Mouse (Mus musculus) embryonic facial prominence, embryonic 11.5 days (tissue): ENCODE data around the gene Hfe. TPM values are rescaled to one million over a fixed set of nuclear protein-coding genes. Genes with fewer than 3 reads are reported as not detected.

ENCODE experiments used
- ATAC-seq: fragments of 200-750 bp; cut with Nextera tagmentation; replicated peaks from 2 replicates; pipeline ENCODE4 v1.8.0; 2017; ENCODE audit warnings: low read depth; ENCODE audit not compliant: insufficient number of reproducible peaks, low FRiP score, low TSS enrichment
- DNase-seq: peaks from one replicate; pipeline ENCODE4 v3.0.0-alpha.2; 2015; ENCODE audit warnings: low spot score
- H3K27ac ChIP-seq: fragments of 300-500 bp; sonication (generic); replicated peaks from 2 replicates; pipeline ENCODE4 v1.5.1; 2014; ENCODE audit warnings: mild to moderate bottlenecking, low read depth, low read length, control low read depth
- H3K27me3 ChIP-seq: fragments of 300-500 bp; sonication (generic); 2 replicates; pipeline ENCODE4 v1.6.1; 2014; ENCODE audit warnings: mild to moderate bottlenecking, low read length, moderate library complexity, mixed read lengths; ENCODE audit not compliant: control insufficient read depth, insufficient read depth
- H3K36me3 ChIP-seq: fragments of 300-500 bp; sonication (generic); replicated peaks from 2 replicates; pipeline ENCODE4 v1.6.1; 2014; ENCODE audit warnings: low read depth, mild to moderate bottlenecking, low read length, moderate library complexity, mixed read lengths; ENCODE audit not compliant: control insufficient read depth, insufficient read depth
- H3K4me1 ChIP-seq: fragments of 300-500 bp; sonication (generic); 2 replicates; pipeline ENCODE4 v1.6.1; 2014; ENCODE audit warnings: low read length, mixed read lengths; ENCODE audit not compliant: control insufficient read depth, insufficient read depth
- H3K4me2 ChIP-seq: fragments of 300-500 bp; sonication (generic); 2 replicates; pipeline ENCODE4 v1.6.1; 2014; ENCODE audit warnings: low read depth, mild to moderate bottlenecking, control low read depth, low read length, moderate library complexity
- H3K4me3 ChIP-seq: fragments of 300-500 bp; sonication (generic); 2 replicates; pipeline ENCODE4 v1.5.1; 2014; ENCODE audit warnings: low read depth, low read length, control low read depth
- H3K9ac ChIP-seq: fragments of 300-500 bp; sonication (generic); replicated peaks from 2 replicates; pipeline ENCODE4 v1.6.1; 2014; ENCODE audit warnings: mild to moderate bottlenecking, control low read depth, low read length
- H3K9me3 ChIP-seq: fragments of 300-500 bp; sonication (generic); replicated peaks from 2 replicates; pipeline ENCODE4 v1.6.1; 2016; ENCODE audit warnings: mild to moderate bottlenecking, low read length, inconsistent platforms, mixed read lengths; ENCODE audit not compliant: control insufficient read depth
- WGBS: fragments of 180-500 bp; shearing (Covaris S2); extraction: QIAGEN DNeasy Blood & Tissue Kit; methylation state at CpG from one replicate; pipeline ENCODE4 v1.1.7; 2014; 5-methylcytosine and 5-hydroxymethylcytosine counted together
- polyA plus RNA-seq: library from polyadenylated mRNA; unstranded; fragments of >200 nt; fragmentation: Nextera tagmentation; extraction: Ambion mirVana; gene quantifications from 2 replicates; pipeline ENCODE4 v1.2.1, GENCODE M21; 2014

Hfe gene
- polyA plus RNA-seq, result 4.3 and 4.6 TPM in 2 replicates

- Histone ChIP-seq H3K4me2 (peak within 1 kb of the TSS; percentile 58), H3K4me1 (no peaks in the 10 kb centered on the region; the same call in 1 of the 2 replicates), H3K9ac (peak within 1 kb of the TSS; percentile 57), H3K27me3 (no peaks in the 10 kb centered on the region), H3K36me3 (no peaks in the 10 kb centered on the region), H3K4me3 (peak within 1 kb of the TSS; percentile 28), H3K27ac (peak within 1 kb of the TSS; percentile 8; the same call in 1 of the 2 replicates), H3K9me3 (no peaks in the 10 kb centered on the region)
- 4% methylated on average over 17 of the region's 17 CpGs for WGBS
- DNase-seq (peak; percentile 62), ATAC-seq (no peak)
Measured at GRCm38 (mm10) chr13:23710374-23711089, at the start of gene Hfe. Hfe (minus strand) TSS chr13:23710854.

- H3K4me1 ChIP-seq, result no peaks in the 10 kb centered on the region
- ATAC-seq, result no peak
Measured at GRCm38 (mm10) chr13:23759916-23760239, 49.2 kb upstream of the Hfe start.

GRCm38 (mm10) chr13:23759251-23759771 is 48.7 kb upstream of the Hfe start:
- Histone ChIP-seq H3K9me3 (no peaks in the 10 kb centered on the region), H3K9ac (no peak overlapping the region), H3K27me3 (no peaks in the 10 kb centered on the region), H3K27ac (no peak overlapping the region), H3K4me2 (no peak overlapping the region), H3K36me3 (no peaks in the 10 kb centered on the region), H3K4me1 (no peaks in the 10 kb centered on the region), H3K4me3 (no peak overlapping the region)
- ATAC-seq (no peak), DNase-seq (no peak)
- 81% methylated on average over 3 of the region's 3 CpGs for WGBS

More at GRCm38 (mm10) chr13:23759916-23760239, 49.2 kb upstream of the Hfe start:
- H3K4me3 ChIP-seq, result no peak overlapping the region
- no peaks in the 10 kb centered on the region for H3K36me3 ChIP-seq
- peak overlapping the region; percentile 67 for H3K4me2 ChIP-seq
- 64% methylated on average over 1 of the region's 1 CpGs for WGBS
- peak overlapping the region; percentile 85; the same call in 1 of the 2 replicates for H3K27ac ChIP-seq
- no peaks in the 10 kb centered on the region for H3K9me3 ChIP-seq
- H3K27me3 ChIP-seq, result no peaks in the 10 kb centered on the region
- peak overlapping the region; percentile 64 for H3K9ac ChIP-seq
- DNase-seq, result no peak

- Histone ChIP-seq H3K4me2 (no peak overlapping the region), H3K4me3 (no peak overlapping the region), H3K9me3 (no peaks in the 10 kb centered on the region), H3K27ac (peak overlapping the region; percentile 91), H3K27me3 (no peaks in the 10 kb centered on the region), H3K36me3 (no peaks in the 10 kb centered on the region), H3K4me1 (no peaks in the 10 kb centered on the region), H3K9ac (no peak overlapping the region)
- 57% methylated on average over 3 of the region's 3 CpGs for WGBS
- DNase-seq (no peak), ATAC-seq (no peak)
Measured at GRCm38 (mm10) chr13:23757921-23758320, 47.3 kb upstream of the Hfe start.

- WGBS, result 3% methylated on average over 14 of the region's 23 CpGs
- no peaks in the 10 kb centered on the region for H3K27me3 ChIP-seq
- no peaks in the 10 kb centered on the region for H3K4me1 ChIP-seq
- no peaks in the 10 kb centered on the region for H3K36me3 ChIP-seq
- DNase-seq (peak; percentile 73), ATAC-seq (peak; percentile 9; the same call in 1 of the 2 replicates)
- H3K27ac ChIP-seq, result peak overlapping the region; percentile 91
- H3K9ac ChIP-seq, result peak overlapping the region; percentile 77
- H3K4me3 ChIP-seq, result peak overlapping the region; percentile 35
- peak overlapping the region; percentile 74 for H3K4me2 ChIP-seq
- no peaks in the 10 kb centered on the region for H3K9me3 ChIP-seq
Measured at GRCm38 (mm10) chr13:23757211-23757773, 46.6 kb upstream of the Hfe start.

- under 1% methylated on average over 12 of the region's 22 CpGs for WGBS
- Histone ChIP-seq H3K9ac (peak within 1 kb of the TSS; percentile 77), H3K36me3 (no peaks in the 10 kb centered on the region), H3K27ac (peak within 1 kb of the TSS; percentile 91), H3K27me3 (no peaks in the 10 kb centered on the region), H3K4me3 (peak within 1 kb of the TSS; percentile 35), H3K4me1 (no peaks in the 10 kb centered on the region), H3K4me2 (peak within 1 kb of the TSS; percentile 74), H3K9me3 (no peaks in the 10 kb centered on the region)
- DNase-seq (peak; percentile 99), ATAC-seq (peak; percentile 77)
Measured at GRCm38 (mm10) chr13:23756790-23757189, 46.1 kb upstream of the Hfe start, which contains the start of gene Hist1h4b. Hist1h4b (plus strand) TSS chr13:23757013.

GRCm38 (mm10) chr13:23755000-23755399 is 44.3 kb upstream of the Hfe start:
- ATAC-seq (no peak), DNase-seq (no peak)
- no peak overlapping the region for H3K4me2 ChIP-seq
- H3K4me1 ChIP-seq, result no peaks in the 10 kb centered on the region
- no peaks in the 10 kb centered on the region for H3K36me3 ChIP-seq
- H3K9ac ChIP-seq, result no peak overlapping the region
- no peaks in the 10 kb centered on the region for H3K9me3 ChIP-seq
- H3K27me3 ChIP-seq, result no peaks in the 10 kb centered on the region
- H3K4me3 ChIP-seq, result no peak overlapping the region
- no peak overlapping the region for H3K27ac ChIP-seq
